Mouse (Mus musculus): ENCODE measurements at regions not wholly inside any gene's neighbourhood (a gene's known extent, or its start where the extent isn't known, plus 50 kb on each side); places are given as distances from the start of the nearest gene placed in this dataset.

GRCm38 (mm10) chr13:101914691-101915541 is 146.9 kb upstream of the Pik3r1 start:
- Histone ChIP-seq H3K27me3 (ENCODE audit: insufficient read depth, low read length) (no peaks in the 10 kb centered on the region), H3K9me3 (ENCODE audit: low read length) (no peaks in the 10 kb centered on the region), H3K4me1 (replicated peaks; ENCODE audit: low read depth, low read length) (no peaks in the 10 kb centered on the region), H3K36me3 (ENCODE audit: insufficient read depth, low read length) (no peaks in the 10 kb centered on the region), H3K4me3 (replicated peaks; ENCODE audit: low read length) (no peak overlapping the region)
- TF ChIP-seq POU5F1 (IDR thresholded peaks at IDR 0.05; ENCODE audit: borderline replicate concordance, low read length), result no peak
- TF ChIP-seq CTCF (conservative IDR thresholded peaks at IDR 0.05; ENCODE audit: low read length), result no peak
- TF ChIP-seq NANOG (IDR thresholded peaks at IDR 0.05; ENCODE audit: borderline replicate concordance, low read length), result no peak

- Histone ChIP-seq H3K4me1 (replicated peaks; ENCODE audit: low read depth, low read length) (no peaks in the 10 kb centered on the region), H3K27me3 (ENCODE audit: insufficient read depth, low read length) (no peaks in the 10 kb centered on the region), H3K36me3 (ENCODE audit: insufficient read depth, low read length) (no peaks in the 10 kb centered on the region), H3K4me3 (replicated peaks; ENCODE audit: low read length) (no peak overlapping the region), H3K9me3 (ENCODE audit: low read length) (no peaks in the 10 kb centered on the region)
- no peak for TF ChIP-seq POU5F1 (IDR thresholded peaks at IDR 0.05; ENCODE audit: borderline replicate concordance, low read length)
- TF ChIP-seq NANOG (IDR thresholded peaks at IDR 0.05; ENCODE audit: borderline replicate concordance, low read length), result no peak
- no peak for TF ChIP-seq CTCF (conservative IDR thresholded peaks at IDR 0.05; ENCODE audit: low read length)
These were observed 147.5 kb upstream of the Pik3r1 start for GRCm38 (mm10) chr13:101915542-101915941.

- H3K4me3 ChIP-seq (replicated peaks; ENCODE audit: low read length), result no peak overlapping the region
- TF ChIP-seq POU5F1 (IDR thresholded peaks at IDR 0.05; ENCODE audit: borderline replicate concordance, low read length), result no peak
- TF ChIP-seq NANOG (IDR thresholded peaks at IDR 0.05; ENCODE audit: borderline replicate concordance, low read length), result no peak
- no peak for TF ChIP-seq CTCF (conservative IDR thresholded peaks at IDR 0.05; ENCODE audit: low read length)
- H3K36me3 ChIP-seq (ENCODE audit: insufficient read depth, low read length), result no peaks in the 10 kb centered on the region
- no peaks in the 10 kb centered on the region for H3K4me1 ChIP-seq (replicated peaks; ENCODE audit: low read depth, low read length)
- no peaks in the 10 kb centered on the region for H3K27me3 ChIP-seq (ENCODE audit: insufficient read depth, low read length)
- H3K9me3 ChIP-seq (ENCODE audit: low read length), result no peaks in the 10 kb centered on the region
These were observed 148.1 kb upstream of the Pik3r1 start for GRCm38 (mm10) chr13:101915948-101916594.

- Histone ChIP-seq H3K4me1 (replicated peaks; ENCODE audit: low read depth, low read length) (no peaks in the 10 kb centered on the region), H3K36me3 (ENCODE audit: insufficient read depth, low read length) (no peaks in the 10 kb centered on the region), H3K27me3 (ENCODE audit: insufficient read depth, low read length) (no peaks in the 10 kb centered on the region), H3K9me3 (ENCODE audit: low read length) (no peaks in the 10 kb centered on the region), H3K4me3 (replicated peaks; ENCODE audit: low read length) (no peak overlapping the region)
- no peak for TF ChIP-seq CTCF (conservative IDR thresholded peaks at IDR 0.05; ENCODE audit: low read length)
- no peak for TF ChIP-seq POU5F1 (IDR thresholded peaks at IDR 0.05; ENCODE audit: borderline replicate concordance, low read length)
- TF ChIP-seq NANOG (IDR thresholded peaks at IDR 0.05; ENCODE audit: borderline replicate concordance, low read length), result no peak
These were observed 148.9 kb upstream of the Pik3r1 start for GRCm38 (mm10) chr13:101916876-101917275.

GRCm38 (mm10) chr13:101918185-101918584 is 150.2 kb upstream of the Pik3r1 start:
- Histone ChIP-seq H3K9me3 (ENCODE audit: low read length) (no peaks in the 10 kb centered on the region), H3K27me3 (ENCODE audit: insufficient read depth, low read length) (no peaks in the 10 kb centered on the region), H3K36me3 (ENCODE audit: insufficient read depth, low read length) (no peaks in the 10 kb centered on the region), H3K4me1 (replicated peaks; ENCODE audit: low read depth, low read length) (no peaks in the 10 kb centered on the region), H3K4me3 (replicated peaks; ENCODE audit: low read length) (no peak overlapping the region)
- no peak for TF ChIP-seq NANOG (IDR thresholded peaks at IDR 0.05; ENCODE audit: borderline replicate concordance, low read length)
- no peak for TF ChIP-seq CTCF (conservative IDR thresholded peaks at IDR 0.05; ENCODE audit: low read length)
- no peak for TF ChIP-seq POU5F1 (IDR thresholded peaks at IDR 0.05; ENCODE audit: borderline replicate concordance, low read length)

GRCm38 (mm10) chr13:101919266-101919665 is 151.2 kb upstream of the Pik3r1 start:
- Histone ChIP-seq H3K27me3 (ENCODE audit: insufficient read depth, low read length) (no peaks in the 10 kb centered on the region), H3K36me3 (ENCODE audit: insufficient read depth, low read length) (no peaks in the 10 kb centered on the region), H3K4me1 (replicated peaks; ENCODE audit: low read depth, low read length) (no peaks in the 10 kb centered on the region), H3K4me3 (replicated peaks; ENCODE audit: low read length) (no peak overlapping the region), H3K9me3 (ENCODE audit: low read length) (no peaks in the 10 kb centered on the region)
- TF ChIP-seq NANOG (IDR thresholded peaks at IDR 0.05; ENCODE audit: borderline replicate concordance, low read length), result no peak
- TF ChIP-seq POU5F1 (IDR thresholded peaks at IDR 0.05; ENCODE audit: borderline replicate concordance, low read length), result no peak

- TF ChIP-seq CTCF (conservative IDR thresholded peaks at IDR 0.05; ENCODE audit: low read length) (no peak), POU5F1 (IDR thresholded peaks at IDR 0.05; ENCODE audit: borderline replicate concordance, low read length) (no peak), NANOG (IDR thresholded peaks at IDR 0.05; ENCODE audit: borderline replicate concordance, low read length) (no peak)
- Histone ChIP-seq H3K36me3 (ENCODE audit: insufficient read depth, low read length) (no peaks in the 10 kb centered on the region), H3K4me1 (replicated peaks; ENCODE audit: low read depth, low read length) (no peaks in the 10 kb centered on the region), H3K27me3 (ENCODE audit: insufficient read depth, low read length) (no peaks in the 10 kb centered on the region), H3K9me3 (ENCODE audit: low read length) (no peaks in the 10 kb centered on the region), H3K4me3 (replicated peaks; ENCODE audit: low read length) (no peak overlapping the region)
These were observed 152.4 kb upstream of the Pik3r1 start for GRCm38 (mm10) chr13:101920384-101920783.

GRCm38 (mm10) chr13:101924637-101925036 is 156.6 kb upstream of the Pik3r1 start:
- Histone ChIP-seq H3K36me3 (ENCODE audit: insufficient read depth, low read length) (no peaks in the 10 kb centered on the region), H3K4me3 (replicated peaks; ENCODE audit: low read length) (no peak overlapping the region), H3K4me1 (replicated peaks; ENCODE audit: low read depth, low read length) (no peaks in the 10 kb centered on the region), H3K9me3 (ENCODE audit: low read length) (no peaks in the 10 kb centered on the region), H3K27me3 (ENCODE audit: insufficient read depth, low read length) (no peaks in the 10 kb centered on the region)
- TF ChIP-seq CTCF (conservative IDR thresholded peaks at IDR 0.05; ENCODE audit: low read length) (no peak), NANOG (IDR thresholded peaks at IDR 0.05; ENCODE audit: borderline replicate concordance, low read length) (no peak), POU5F1 (IDR thresholded peaks at IDR 0.05; ENCODE audit: borderline replicate concordance, low read length) (no peak)

Measured in E14TG2a.4 (cell line).